Comparison of ENCODE assay signal across 14 mouse cellular contexts in the genomic region with DNA sequence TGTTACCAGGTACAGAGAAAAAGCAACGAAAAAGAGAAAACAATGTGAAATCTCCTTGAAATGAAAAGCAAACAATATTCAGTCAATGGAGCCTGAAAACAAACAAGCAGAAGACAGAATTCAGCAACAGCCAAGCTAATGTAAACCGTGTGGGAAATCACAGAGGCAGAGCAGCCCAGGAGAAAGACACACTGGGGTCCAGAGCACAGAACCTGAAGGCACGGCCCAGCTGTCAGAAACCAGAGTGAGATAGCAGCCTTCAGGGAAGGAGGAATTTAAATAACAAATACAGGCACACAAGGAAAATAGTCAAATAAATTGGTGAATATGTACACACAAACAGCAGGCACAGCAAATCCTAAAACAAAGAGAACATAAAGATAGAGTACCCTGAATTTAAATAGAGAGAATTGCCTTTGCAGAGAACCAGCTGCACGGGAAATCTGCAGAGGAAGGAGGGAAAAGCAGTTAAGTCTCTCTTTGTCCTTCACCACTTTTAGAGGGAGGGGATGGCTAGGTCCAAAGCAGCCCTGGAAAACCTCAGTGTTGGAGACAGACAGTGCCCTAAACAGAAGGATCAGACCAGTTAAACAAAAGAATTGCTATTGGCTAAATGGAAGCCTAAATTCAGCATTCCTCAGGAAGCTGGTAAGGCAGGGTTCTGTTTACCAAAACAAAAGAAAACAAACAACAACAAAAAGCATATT.
DNase-seq lines count a peak whose midpoint lies in the region; ATAC-seq lines count a peak whose summit lies in the region.
"Had no signal": no experiment of that assay in that cellular context is flagged by ENCODE, and none has a peak within 500 bp of the region (broad histone marks: within the 10 kb centered on the region; RNA-seq: fewer than 3 reads in every experiment).

No protein-coding gene starts in this region.

- H3K9me3 ChIP-seq in hindbrain, embryonic 10.5 days = no peaks in the 10 kb centered on the region
- H3K9me3 ChIP-seq in hindbrain, embryonic 16.5 days (ENCODE audit: control insufficient read depth, low read length) = no peaks in the 10 kb centered on the region
- H3K9me3 ChIP-seq in forebrain, embryonic 15.5 days = no peaks in the 10 kb centered on the region
- no peaks in the 10 kb centered on the region for H3K9me3 ChIP-seq in midbrain, embryonic 11.5 days (ENCODE audit: control insufficient read depth, low read length)
- no peaks in the 10 kb centered on the region for H3K9me3 ChIP-seq in neural tube, embryonic 15.5 days (replicated peaks)
- H3K9me3 ChIP-seq: liver, embryonic 13.5 days; stomach, embryonic 15.5 days had no signal

- no peak for ATAC-seq in hindbrain, embryonic 16.5 days
- peak; percentile 69 for ATAC-seq in forebrain, embryonic 15.5 days (replicated peaks)
- peak; percentile 83 for ATAC-seq in midbrain, embryonic 11.5 days (ENCODE audit: low FRiP score)
- ATAC-seq in neural tube, embryonic 15.5 days (ENCODE audit: low FRiP score) = no peak
- ATAC-seq: Patski had no signal

- 15% methylated on average over 4 of the region's 4 CpGs for WGBS in hindbrain, embryonic 10.5 days
- WGBS in hindbrain, embryonic 16.5 days = 13% methylated on average over 4 of the region's 4 CpGs
- 10% methylated on average over 4 of the region's 4 CpGs for WGBS in forebrain, embryonic 15.5 days
- 10% methylated on average over 4 of the region's 4 CpGs for WGBS in midbrain, embryonic 11.5 days
- 17% methylated on average over 4 of the region's 4 CpGs for WGBS in neural tube, embryonic 15.5 days

- H3K36me3 ChIP-seq in hindbrain, embryonic 10.5 days = no peaks in the 10 kb centered on the region
- no peaks in the 10 kb centered on the region for H3K36me3 ChIP-seq in hindbrain, embryonic 16.5 days (ENCODE audit: control insufficient read depth, insufficient read depth, low read length)
- H3K36me3 ChIP-seq in forebrain, embryonic 15.5 days = no peaks in the 10 kb centered on the region
- no peaks in the 10 kb centered on the region for H3K36me3 ChIP-seq in midbrain, embryonic 11.5 days (ENCODE audit: control insufficient read depth, insufficient read depth, low read length)
- H3K36me3 ChIP-seq in neural tube, embryonic 15.5 days = no peaks in the 10 kb centered on the region
- H3K36me3 ChIP-seq: liver, embryonic 13.5 days; stomach, embryonic 15.5 days had no signal

- H3K27me3 ChIP-seq in hindbrain, embryonic 10.5 days (ENCODE audit: insufficient read depth, poor library complexity, severe bottlenecking) = no peaks in the 10 kb centered on the region
- H3K27me3 ChIP-seq in hindbrain, embryonic 16.5 days (replicated peaks; ENCODE audit: control insufficient read depth, insufficient read depth, low read length) = no peaks in the 10 kb centered on the region
- H3K27me3 ChIP-seq in forebrain, embryonic 15.5 days = no peaks in the 10 kb centered on the region
- no peaks in the 10 kb centered on the region for H3K27me3 ChIP-seq in midbrain, embryonic 11.5 days (ENCODE audit: control insufficient read depth, insufficient read depth, low read length)
- H3K27me3 ChIP-seq in neural tube, embryonic 15.5 days (replicated peaks) = no peaks in the 10 kb centered on the region
- H3K27me3 ChIP-seq: liver, embryonic 13.5 days; Patski; stomach, embryonic 15.5 days had no signal

- H3K27ac ChIP-seq in hindbrain, embryonic 10.5 days = peak overlapping the region; percentile 64
- H3K27ac ChIP-seq in hindbrain, embryonic 16.5 days (ENCODE audit: low read depth, low read length) = no peak overlapping the region
- H3K27ac ChIP-seq in forebrain, embryonic 15.5 days (replicated peaks) = peak overlapping the region; percentile 47; the same call in 1 of the 2 replicates
- no peak overlapping the region for H3K27ac ChIP-seq in midbrain, embryonic 11.5 days (ENCODE audit: low read depth, low read length)
- peak overlapping the region; percentile 28; the same call in 1 of the 2 replicates for H3K27ac ChIP-seq in neural tube, embryonic 15.5 days (replicated peaks)
- H3K27ac ChIP-seq: liver, embryonic 13.5 days; stomach, embryonic 15.5 days had no signal

- peaks cover 7% of the 10 kb centered on the region; the same call in 1 of the 2 replicates for H3K4me1 ChIP-seq in hindbrain, embryonic 10.5 days (replicated peaks)
- H3K4me1 ChIP-seq in hindbrain, embryonic 16.5 days (ENCODE audit: control insufficient read depth, insufficient read depth, low read depth, low read length) = no peaks in the 10 kb centered on the region; the same call in 1 of the 2 replicates
- H3K4me1 ChIP-seq in forebrain, embryonic 15.5 days = peaks cover 19% of the 10 kb centered on the region
- peaks cover 5% of the 10 kb centered on the region; the same call in 1 of the 2 replicates for H3K4me1 ChIP-seq in midbrain, embryonic 11.5 days (ENCODE audit: control insufficient read depth, insufficient read depth, low read length)
- H3K4me1 ChIP-seq in neural tube, embryonic 15.5 days = 0 out of 2 replicates have a peak, but pooled peaks cover 5% of the 10 kb centered on the region
- H3K4me1 ChIP-seq: liver, embryonic 13.5 days; stomach, embryonic 15.5 days had no signal

- no peak for DNase-seq in hindbrain, embryonic 10.5 days (ENCODE audit: low spot score)
- DNase-seq in midbrain, embryonic 11.5 days (ENCODE audit: low spot score, missing footprints) = no peak
- no peak for DNase-seq in frontal cortex, postnatal 14 days (ENCODE audit: low spot score in 2 of 2)
- no peak for DNase-seq in yolk sac, embryonic 10.5 days (ENCODE audit: low spot score)
- no peak for DNase-seq in urinary bladder, adult 2 months (ENCODE audit: low spot score)
- DNase-seq: kidney, adult 18-20 months; kidney, postnatal 4 days; liver, embryonic 13.5 days; thymus, postnatal 14 days had no signal

- H3K4me2 ChIP-seq in hindbrain, embryonic 16.5 days (ENCODE audit: low read length) = no peak overlapping the region
- H3K4me2 ChIP-seq in forebrain, embryonic 15.5 days (replicated peaks) = no peak overlapping the region
- H3K4me2 ChIP-seq in midbrain, embryonic 11.5 days = no peak overlapping the region
- no peak overlapping the region for H3K4me2 ChIP-seq in neural tube, embryonic 15.5 days
- H3K4me2 ChIP-seq: liver, embryonic 13.5 days; stomach, embryonic 15.5 days had no signal

- H3K9ac ChIP-seq in hindbrain, embryonic 16.5 days (ENCODE audit: low read depth, low read length) = no peak overlapping the region
- no peak overlapping the region for H3K9ac ChIP-seq in forebrain, embryonic 15.5 days (replicated peaks)
- no peak overlapping the region for H3K9ac ChIP-seq in midbrain, embryonic 11.5 days (ENCODE audit: low read length)
- H3K9ac ChIP-seq in neural tube, embryonic 15.5 days (replicated peaks) = no peak overlapping the region
- H3K9ac ChIP-seq: liver, embryonic 13.5 days; stomach, embryonic 15.5 days had no signal

- no peak overlapping the region for H3K4me3 ChIP-seq in hindbrain, embryonic 10.5 days
- no peak overlapping the region for H3K4me3 ChIP-seq in hindbrain, embryonic 16.5 days (ENCODE audit: low read length)
- no peak overlapping the region for H3K4me3 ChIP-seq in forebrain, embryonic 15.5 days
- no peak overlapping the region for H3K4me3 ChIP-seq in midbrain, embryonic 11.5 days (ENCODE audit: low read depth, low read length)
- H3K4me3 ChIP-seq in neural tube, embryonic 15.5 days (replicated peaks) = no peak overlapping the region
- H3K4me3 ChIP-seq: liver, embryonic 13.5 days; stomach, embryonic 15.5 days had no signal

Comparison
In these comparisons a context has a peak if more than half of its experiments do, and no peak if none do; other contexts are left out.
1. H3K27ac ChIP-seq: peak in hindbrain, embryonic 10.5 days (single experiment), forebrain, embryonic 15.5 days (single experiment) and neural tube, embryonic 15.5 days (single experiment); none in hindbrain, embryonic 16.5 days (single experiment) and midbrain, embryonic 11.5 days (single experiment).
2. ATAC-seq: peak in forebrain, embryonic 15.5 days (single experiment) and midbrain, embryonic 11.5 days (single experiment); none in hindbrain, embryonic 16.5 days (single experiment) and neural tube, embryonic 15.5 days (single experiment).